Mouse (Mus musculus): ENCODE results near the gene Mbnl1.
A peak's percentile ranks its signal among the peaks of the same experiment; 100 is the strongest.
"Not testable (repeated sequence)": the region's sequence is repeated elsewhere in the genome, so short reads cannot be mapped to it uniquely, and the experiment has no call there.

Mbnl1 gene

GRCm38 (mm10) chr3:60472681-60473177 is at the start of gene Mbnl1:
TSS of gene Mbnl1 (plus strand) at chr3:60472830.
- no peak for DNase-seq (ENCODE audit: low spot score in 2 of 2)

GRCm38 (mm10) chr3:60424148-60424547 is 48.5 kb upstream of the Mbnl1 start:
- no peak for DNase-seq (ENCODE audit: low spot score in 2 of 2)

GRCm38 (mm10) chr3:60429049-60429448 is 43.6 kb upstream of the Mbnl1 start:
- DNase-seq (ENCODE audit: low spot score in 2 of 2), result no peak

- no peak for DNase-seq (ENCODE audit: low spot score in 2 of 2)
These were observed 35.4 kb upstream of the Mbnl1 start for GRCm38 (mm10) chr3:60437254-60437653.

GRCm38 (mm10) chr3:60437678-60438232 is 34.9 kb upstream of the Mbnl1 start:
- DNase-seq (ENCODE audit: low spot score in 2 of 2), result peak in 1 of 2 experiments; percentile 28

- DNase-seq (ENCODE audit: low spot score in 2 of 2), result no peak
These were observed 33.9 kb upstream of the Mbnl1 start for GRCm38 (mm10) chr3:60438715-60439114.

GRCm38 (mm10) chr3:60461828-60462521 is 10.7 kb upstream of the Mbnl1 start:
- DNase-seq (ENCODE audit: low spot score in 2 of 2), result no peak

- DNase-seq (ENCODE audit: low spot score in 2 of 2), result not testable (repeated sequence)
These were observed 4.0 kb upstream of the Mbnl1 start for GRCm38 (mm10) chr3:60468667-60469066.

- DNase-seq (ENCODE audit: low spot score in 2 of 2), result not testable (repeated sequence)
These were observed 3.3 kb upstream of the Mbnl1 start for GRCm38 (mm10) chr3:60469170-60469805.

GRCm38 (mm10) chr3:60472011-60472680 is 484 bp upstream of the Mbnl1 start:
- no peak for DNase-seq (ENCODE audit: low spot score in 2 of 2)

- DNase-seq (ENCODE audit: low spot score in 2 of 2), result no peak
These were observed 1.4 kb downstream of the Mbnl1 start for GRCm38 (mm10) chr3:60473861-60474653.

- no peak for DNase-seq (ENCODE audit: low spot score in 2 of 2)
These were observed 2.0 kb downstream of the Mbnl1 start for GRCm38 (mm10) chr3:60474654-60474972.

GRCm38 (mm10) chr3:60475055-60475454 is 2.4 kb downstream of the Mbnl1 start:
- no peak for DNase-seq (ENCODE audit: low spot score in 2 of 2)

GRCm38 (mm10) chr3:60476751-60477255 is 4.2 kb downstream of the Mbnl1 start:
- no peak for DNase-seq (ENCODE audit: low spot score in 2 of 2)

GRCm38 (mm10) chr3:60478433-60478832 is 5.8 kb downstream of the Mbnl1 start:
- DNase-seq (ENCODE audit: low spot score in 2 of 2), result no peak

- DNase-seq (ENCODE audit: low spot score in 2 of 2), result no peak
These were observed 8.1 kb downstream of the Mbnl1 start for GRCm38 (mm10) chr3:60480716-60481115.

GRCm38 (mm10) chr3:60481740-60482399 is 9.2 kb downstream of the Mbnl1 start:
- DNase-seq (ENCODE audit: low spot score in 2 of 2), result no peak

GRCm38 (mm10) chr3:60483305-60483704 is 10.7 kb downstream of the Mbnl1 start:
- no peak for DNase-seq (ENCODE audit: low spot score in 2 of 2)

- no peak for DNase-seq (ENCODE audit: low spot score in 2 of 2)
These were observed 13.5 kb downstream of the Mbnl1 start for GRCm38 (mm10) chr3:60485987-60486712.

- no peak for DNase-seq (ENCODE audit: low spot score in 2 of 2)
These were observed 14.1 kb downstream of the Mbnl1 start for GRCm38 (mm10) chr3:60486713-60487170.

Data from urinary bladder, postnatal 4 days (tissue).